Mouse (Mus musculus) activated CD4-positive, CD25-positive, alpha-beta regulatory T cell, adult 4 months (primary cell): ENCODE measurements around the gene Cdk13. TPM values are rescaled to one million over a fixed set of nuclear protein-coding genes. Genes with fewer than 3 reads are reported as not detected.
A peak's percentile ranks its signal among the peaks of the same experiment; 100 is the strongest.

Experiments
- ATAC-seq: one replicate; pipeline ENCODE4 v1.8.0; 2017
- polyA plus RNA-seq, 2 experiments: library from polyadenylated mRNA; unstranded; fragments of 100-300 nt; shearing (Covaris generic); gene quantifications; one replicate each; pipeline ENCODE4 v1.2.1; 2017

Cdk13 gene
- polyA plus RNA-seq = 10 to 100 TPM; 17.6 to 24.3 TPM

GRCm38 (mm10) chr13:17804909-17805613 lies at the start of gene Cdk13:
Gene Cdk13, minus strand, starts transcription at chr13:17805097.
- peak; percentile 79 for ATAC-seq

GRCm38 (mm10) chr13:17843336-17843735 lies 38.4 kb upstream of the Cdk13 start:
- ATAC-seq = no peak

- ATAC-seq = no peak
Measured at GRCm38 (mm10) chr13:17842756-17843155, 37.9 kb upstream of the Cdk13 start.

GRCm38 (mm10) chr13:17839137-17839536 lies 34.2 kb upstream of the Cdk13 start:
- ATAC-seq = no peak

DNA sequence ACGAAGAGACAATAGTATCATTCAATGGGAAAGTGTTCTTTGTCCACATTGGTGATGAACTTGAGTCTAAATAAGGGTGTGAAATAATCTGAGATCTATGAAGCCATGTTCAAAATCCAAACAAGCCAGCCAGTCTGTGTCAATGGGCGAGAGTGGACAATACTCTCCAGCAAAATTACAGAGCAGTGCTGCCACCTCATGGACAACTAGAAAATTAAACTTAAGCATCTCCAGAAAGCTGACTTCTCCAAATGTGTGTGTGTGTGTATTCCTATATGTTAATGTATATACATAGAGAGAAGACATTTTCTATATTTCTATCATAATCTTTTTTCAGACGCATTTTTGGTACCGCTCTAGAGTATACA lies 33.6 kb upstream of the Cdk13 start:
- ATAC-seq = no peak

DNA sequence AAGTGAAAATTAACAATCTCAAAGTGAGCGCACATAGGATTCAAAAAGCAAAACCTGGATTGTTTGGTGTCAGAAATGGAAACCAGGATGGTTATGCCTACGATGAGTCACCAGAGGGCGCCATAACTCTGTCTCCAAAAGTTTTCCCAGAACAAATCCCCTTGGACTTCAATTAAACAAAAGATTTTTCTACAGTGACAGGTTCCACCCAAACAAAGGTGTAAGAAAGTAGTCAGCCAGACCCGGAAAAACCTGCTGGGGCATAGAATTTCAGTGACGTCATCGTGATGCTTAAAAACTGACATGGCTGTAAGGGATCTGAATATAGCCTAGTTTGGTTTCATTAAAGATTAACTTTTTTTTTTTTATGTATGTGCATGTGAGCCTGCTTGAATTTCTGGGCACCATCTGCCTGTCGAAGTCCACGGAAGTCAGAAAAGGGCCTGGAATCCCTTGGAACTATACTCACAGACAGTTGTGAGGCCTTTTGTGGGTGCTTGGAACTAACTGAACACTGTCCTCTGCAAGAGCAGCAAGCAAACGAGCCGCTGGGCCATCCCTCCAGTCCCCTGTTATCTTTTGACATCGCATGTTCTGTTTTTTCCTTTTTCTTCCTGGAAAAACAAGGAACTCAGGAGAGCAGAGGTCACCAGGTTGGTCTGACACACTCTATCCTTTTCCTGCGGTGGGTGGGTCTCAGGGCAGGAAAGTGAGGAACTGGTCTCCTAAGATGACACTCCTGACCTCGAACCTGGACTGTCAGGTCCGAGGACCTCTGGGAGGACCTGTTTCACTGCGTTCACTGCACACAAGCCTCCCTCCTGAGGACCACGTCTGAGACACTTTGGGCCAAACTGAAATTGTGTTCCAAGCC lies 33.0 kb upstream of the Cdk13 start:
- no peak for ATAC-seq

DNA sequence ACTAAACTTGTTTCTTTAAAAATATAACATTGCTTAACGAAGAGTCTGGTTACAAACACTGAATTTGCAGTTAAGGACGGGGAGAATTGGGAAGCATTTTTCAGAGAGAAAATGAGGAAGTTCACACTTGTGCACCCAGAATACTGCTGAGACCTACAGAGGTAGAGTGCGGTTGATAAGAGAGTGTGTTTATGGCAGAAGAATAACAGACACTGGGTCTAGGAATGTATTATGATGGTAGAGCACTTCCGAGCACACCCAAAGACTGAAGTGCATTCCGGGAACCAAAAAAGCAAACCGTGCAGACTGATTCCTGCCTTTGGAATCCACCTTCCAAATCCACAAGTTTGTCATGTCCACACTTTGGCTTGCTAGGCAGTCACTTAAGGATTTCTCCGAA lies 31.9 kb upstream of the Cdk13 start:
- ATAC-seq = no peak

DNA sequence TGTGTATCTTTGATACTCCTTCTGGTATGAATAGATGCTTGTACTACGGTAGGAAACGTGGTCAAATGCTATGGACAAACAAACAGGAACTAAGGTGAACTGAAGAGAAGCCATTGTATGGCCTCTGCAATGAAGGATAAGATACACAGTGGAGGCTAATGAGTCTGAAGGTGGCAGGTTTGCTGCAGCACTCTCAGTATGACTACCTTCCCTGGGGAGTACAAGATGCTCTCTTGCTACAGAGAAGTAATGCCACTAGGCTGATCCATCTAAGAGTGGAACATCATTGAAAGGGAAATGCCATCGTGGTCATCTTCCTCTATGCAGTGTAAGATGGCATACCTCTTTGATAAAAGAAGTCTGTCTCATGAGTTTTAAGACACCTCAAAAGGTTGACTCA lies 28.0 kb upstream of the Cdk13 start:
- no peak for ATAC-seq

DNA sequence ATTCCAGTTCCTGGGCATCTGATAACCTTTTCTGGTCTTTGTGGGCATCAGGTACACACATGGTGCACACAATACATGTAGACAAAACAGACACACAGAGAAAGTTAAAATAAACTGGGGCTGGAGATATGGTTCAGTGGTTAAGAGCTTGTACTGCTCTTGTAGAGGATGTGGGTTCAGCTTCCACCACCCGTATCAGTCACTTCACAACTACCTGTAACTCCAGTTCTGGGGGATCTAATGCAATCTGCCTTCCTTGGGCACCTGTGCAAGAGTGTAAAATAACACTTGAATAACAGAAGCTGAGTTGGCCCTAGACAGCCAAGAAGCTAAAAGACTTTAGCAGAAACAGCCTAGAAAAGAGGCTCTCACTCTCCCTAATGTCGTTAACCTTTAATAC lies 12.3 kb upstream of the Cdk13 start:
- ATAC-seq = no peak

DNA sequence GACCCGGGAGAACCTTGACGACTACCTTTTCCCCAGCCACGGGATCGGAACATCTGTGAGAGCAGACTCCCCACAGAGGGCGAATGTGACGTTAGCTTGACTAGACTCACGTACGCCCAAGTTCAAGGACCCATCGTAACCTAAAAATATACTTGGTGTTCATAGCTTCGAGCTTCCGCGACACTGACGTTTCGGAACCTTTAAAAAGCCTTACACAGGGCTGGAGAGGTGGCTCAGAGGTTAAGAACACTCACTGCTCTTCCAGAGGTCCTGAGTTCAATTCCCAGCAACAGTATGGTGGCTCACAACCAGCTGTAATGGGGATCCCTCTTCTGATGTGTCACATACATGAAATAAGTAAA lies 698 bp upstream of the Cdk13 start:
- no peak for ATAC-seq

- no peak for ATAC-seq
Measured at GRCm38 (mm10) chr13:17804058-17804841, 647 bp downstream of the Cdk13 start.

- ATAC-seq = peak; percentile 22
Measured at GRCm38 (mm10) chr13:17803331-17804057, 1.4 kb downstream of the Cdk13 start.

GRCm38 (mm10) chr13:17802880-17803279 lies 2.0 kb downstream of the Cdk13 start:
- no peak for ATAC-seq

- ATAC-seq = no peak
Measured at GRCm38 (mm10) chr13:17799735-17800134, 5.2 kb downstream of the Cdk13 start.

- ATAC-seq = peak; percentile 44
Measured at GRCm38 (mm10) chr13:17795757-17796456, 9.0 kb downstream of the Cdk13 start.

GRCm38 (mm10) chr13:17783643-17784042 lies 21.3 kb downstream of the Cdk13 start:
- ATAC-seq = no peak

GRCm38 (mm10) chr13:17779923-17780322 lies 25.0 kb downstream of the Cdk13 start:
- no peak for ATAC-seq

GRCm38 (mm10) chr13:17776303-17776702 lies 28.6 kb downstream of the Cdk13 start:
- no peak for ATAC-seq

DNA sequence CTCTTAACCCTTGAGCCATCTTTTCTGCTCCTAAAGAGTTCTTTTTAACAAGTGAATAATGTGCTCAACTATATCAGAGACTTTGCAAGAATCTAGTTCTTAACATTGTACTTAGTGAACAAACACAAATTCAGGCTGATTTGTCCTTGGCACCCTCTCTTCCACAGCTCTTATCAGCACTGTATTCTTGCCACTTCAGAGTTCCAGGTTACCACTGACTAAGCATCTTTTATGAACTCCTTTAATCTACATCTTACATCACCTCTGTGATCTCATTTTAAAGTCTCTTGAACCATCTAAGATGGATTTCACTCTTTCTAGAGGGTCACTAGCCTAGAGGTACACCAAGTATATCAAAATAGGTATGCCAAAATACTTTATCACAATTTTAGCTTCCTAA lies 29.5 kb downstream of the Cdk13 start:
- no peak for ATAC-seq

GRCm38 (mm10) chr13:17773112-17773511 lies 31.8 kb downstream of the Cdk13 start:
- ATAC-seq = no peak

DNA sequence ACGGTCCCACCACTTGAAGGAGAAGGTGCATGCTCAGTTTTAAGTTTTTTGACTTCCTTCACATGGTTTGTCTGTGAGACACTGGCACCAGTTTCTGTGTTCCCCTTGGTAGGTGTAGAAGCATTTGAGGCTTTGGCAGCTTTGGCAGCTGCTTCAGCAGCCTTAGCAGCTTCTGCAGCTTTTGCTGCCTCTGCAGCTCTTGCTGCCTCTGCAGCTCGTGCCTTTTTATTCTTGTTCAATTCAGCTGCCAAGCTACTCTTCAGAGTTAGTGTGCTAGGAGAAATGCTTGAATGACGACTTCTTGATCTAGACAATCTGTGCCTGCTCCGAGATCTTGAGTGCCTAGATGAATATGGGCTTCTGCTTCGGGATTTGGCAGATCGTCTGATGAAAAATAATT lies 32.3 kb downstream of the Cdk13 start:
- ATAC-seq = no peak

DNA sequence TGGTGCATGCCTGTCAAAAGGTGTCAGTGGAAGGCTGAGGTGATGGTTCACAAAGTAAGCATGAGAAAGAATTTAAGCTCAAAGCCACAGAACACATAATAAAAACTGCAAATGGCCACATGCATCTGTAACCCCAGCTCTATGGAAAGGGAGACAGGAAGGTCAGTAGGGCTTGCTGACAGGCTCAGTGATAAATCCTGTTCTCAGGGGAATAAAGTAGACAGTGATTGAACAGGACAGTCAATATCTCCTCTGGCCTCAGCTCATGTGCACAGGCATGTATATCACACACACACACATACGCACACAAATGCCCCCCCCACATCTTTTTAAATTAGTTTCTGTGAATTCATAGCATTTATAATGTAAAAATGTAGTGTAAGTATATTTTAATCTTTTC lies 42.5 kb downstream of the Cdk13 start:
- no peak for ATAC-seq
